Mouse (Mus musculus): ENCODE results near the gene Zfp354c.

- TF ChIP-seq CTCF (IDR thresholded peaks at IDR 0.05; ENCODE audit: borderline replicate concordance, insufficient read depth, low read depth, low read length), result no peak
- no peak for TF ChIP-seq POLR2A (IDR thresholded peaks at IDR 0.05; ENCODE audit: borderline replicate concordance, insufficient read depth, low read length)
Observed at GRCm38 (mm10) chr11:50850177-50850735, 22.7 kb upstream of the Zfp354c start, which contains the start of gene Grm6.
